Mouse (Mus musculus) hindbrain, embryonic 10.5 days (tissue): ENCODE data around the gene Gm21103. TPM values are rescaled to one million over a fixed set of nuclear protein-coding genes. Genes with fewer than 3 reads are reported as not detected.
"Not testable (repeated sequence)": the region's sequence is repeated elsewhere in the genome, so short reads cannot be mapped to it uniquely, and the experiment has no call there.

ENCODE experiments used
- DNase-seq: peaks from one replicate; pipeline ENCODE4 v3.0.0-alpha.2; 2017; ENCODE audit warnings: low spot score
- H3K27ac ChIP-seq: fragments of 300-500 bp; sonication (generic); 2 replicates; pipeline ENCODE4 v1.5.1; 2016; ENCODE audit warnings: mild to moderate bottlenecking, moderate library complexity
- H3K27me3 ChIP-seq: fragments of 300-500 bp; sonication (generic); 2 replicates; pipeline ENCODE4 v1.6.1; 2016; ENCODE audit warnings: mild to moderate bottlenecking; ENCODE audit not compliant: poor library complexity, insufficient read depth, severe bottlenecking
- H3K36me3 ChIP-seq: fragments of 300-500 bp; sonication (generic); 2 replicates; pipeline ENCODE4 v1.6.1; 2016; ENCODE audit warnings: mild to moderate bottlenecking, moderate library complexity
- H3K4me1 ChIP-seq: fragments of 300-500 bp; sonication (generic); replicated peaks from 2 replicates; pipeline ENCODE4 v1.6.1; 2016; ENCODE audit warnings: mild to moderate bottlenecking
- H3K4me3 ChIP-seq: fragments of 300-500 bp; sonication (generic); 2 replicates; pipeline ENCODE4 v1.5.1; 2016; ENCODE audit warnings: mild to moderate bottlenecking, moderate library complexity
- H3K9me3 ChIP-seq: fragments of 300-500 bp; sonication (generic); 2 replicates; pipeline ENCODE4 v1.6.1; 2016; ENCODE audit warnings: mild to moderate bottlenecking, moderate library complexity
- WGBS: fragments of 180-500 bp; shearing (Covaris S2); methylation state at CpG from one replicate; pipeline ENCODE4 v1.1.7; 2016; 5-methylcytosine and 5-hydroxymethylcytosine counted together
- polyA plus RNA-seq: library from polyadenylated mRNA; unstranded; fragments of >200 nt; fragmentation: Nextera tagmentation; extraction: Ambion mirVana; gene quantifications from 2 replicates; pipeline ENCODE4 v1.2.1, GENCODE M21; 2016

The Gm21103 gene
- polyA plus RNA-seq: not detected in 2 replicates

DNA sequence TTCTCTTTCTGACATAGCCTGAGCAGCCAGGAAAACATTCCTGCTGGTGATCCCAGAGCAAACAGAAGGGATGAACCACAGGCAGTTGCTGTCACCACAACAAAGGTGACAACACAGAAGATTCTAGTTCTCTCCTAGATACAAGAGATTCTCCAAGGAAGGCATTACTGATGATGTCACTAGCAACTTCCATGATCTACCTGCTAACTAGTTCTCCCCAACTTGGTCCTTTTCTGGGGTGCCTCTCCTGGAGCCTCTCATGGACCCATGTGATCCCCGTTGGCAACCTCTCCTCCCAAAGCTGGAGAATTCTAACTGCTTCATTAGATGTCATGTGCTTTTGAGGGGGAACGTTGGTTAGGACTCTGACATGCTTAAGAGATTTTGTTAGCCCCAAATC lies at the start of gene Gm21103:
TSS of gene Gm21103 (minus strand) at position 101 of the 400 bp plus-strand sequence.
- H3K4me3 ChIP-seq, H3K27me3 ChIP-seq, H3K4me1 ChIP-seq, H3K36me3 ChIP-seq, H3K9me3 ChIP-seq, DNase-seq, H3K27ac ChIP-seq: not testable (repeated sequence)
- WGBS: 92% methylated on average over 2 of the region's 2 CpGs

- H3K27ac ChIP-seq, H3K4me3 ChIP-seq, H3K4me1 ChIP-seq, H3K9me3 ChIP-seq, H3K27me3 ChIP-seq, H3K36me3 ChIP-seq, DNase-seq: not testable (repeated sequence)
- WGBS: no CpG with 5 or more reads among the region's 10 CpGs
These were observed 38.9 kb upstream of the Gm21103 start, which contains the start of gene Gm3618 for GRCm38 (mm10) chr14:6343578-6343977. Gene Gm3618, minus strand, starts transcription at chr14:6343678.

DNA sequence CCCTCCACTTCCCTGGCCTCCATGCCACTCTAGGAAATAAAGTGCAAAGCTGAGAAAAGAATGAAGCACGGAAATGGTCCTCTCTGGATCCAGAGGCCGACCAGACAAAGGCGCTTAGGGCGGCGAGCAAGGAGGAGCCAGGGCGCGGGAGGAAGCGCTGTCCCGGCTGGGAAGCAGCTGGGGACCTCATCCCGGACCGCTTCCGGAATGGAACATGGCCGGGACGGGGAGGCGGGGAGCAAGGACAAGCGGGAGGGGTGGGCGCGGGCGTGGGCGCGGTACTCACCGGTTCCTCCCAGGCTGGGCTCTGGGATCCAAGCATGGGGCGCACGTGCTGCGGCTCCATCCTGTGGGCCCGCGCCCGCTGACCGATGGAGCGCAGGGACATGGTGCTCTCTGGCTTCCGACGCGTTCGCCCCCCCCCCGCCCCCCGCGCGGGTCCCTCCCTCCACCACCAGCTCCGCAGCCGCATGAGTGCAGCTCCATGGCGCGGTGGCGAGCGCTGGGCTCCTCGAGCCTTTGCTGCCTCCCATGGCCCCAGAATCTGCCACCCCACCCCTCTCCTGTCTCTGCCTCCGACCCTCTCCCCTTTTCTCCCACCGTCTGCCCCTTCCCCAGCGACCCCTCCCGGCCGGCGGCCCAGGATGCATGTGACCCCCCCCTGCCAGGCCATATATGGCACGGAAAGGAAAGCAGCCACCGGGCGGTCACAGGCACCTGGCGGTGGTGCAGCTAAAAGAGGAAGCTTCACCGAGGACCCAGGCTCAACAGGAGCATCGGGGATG lies 17.5 kb downstream of the Gm21103 start, which contains the start of gene Gm3411:
TSS of gene Gm3411 (minus strand) at position 320 of the 785 bp plus-strand sequence.
- not testable (repeated sequence) for H3K27me3 ChIP-seq, H3K9me3 ChIP-seq, H3K36me3 ChIP-seq, H3K4me1 ChIP-seq
- peak within 1 kb of the TSS; percentile 84 for H3K27ac ChIP-seq
- H3K4me3 ChIP-seq: peak within 1 kb of the TSS; percentile 58
- peak; percentile 56 for DNase-seq
- 1% methylated on average over 53 of the region's 57 CpGs for WGBS

Other genes with a start within 250 kb of the Gm21103 start
- not detected in 2 replicates for gene Gm6337, start 246.6 kb downstream of the Gm21103 start, polyA plus RNA-seq
- gene Gm8206, start 210.9 kb downstream of the Gm21103 start, polyA plus RNA-seq: 0.38 and 0.96 TPM in 2 replicates
- 1.6 and 2.2 TPM in 2 replicates for gene Gm3468, start 196.2 kb downstream of the Gm21103 start, polyA plus RNA-seq
- not detected in 2 replicates for gene Gm3476, start 179.0 kb downstream of the Gm21103 start, polyA plus RNA-seq
- gene Gm21560, start 85.6 kb downstream of the Gm21103 start, polyA plus RNA-seq: not detected in 2 replicates
- 1.2 and 2.0 TPM in 2 replicates for gene Gm3411, start 17.6 kb downstream of the Gm21103 start, polyA plus RNA-seq
- not detected in 2 replicates for gene Gm3618, start 38.8 kb upstream of the Gm21103 start, polyA plus RNA-seq
- not detected in 2 replicates for gene Gm16440, start 85.5 kb upstream of the Gm21103 start, polyA plus RNA-seq
- gene Gm3591, start 107.6 kb upstream of the Gm21103 start, polyA plus RNA-seq: 0.68 and 0.83 TPM in 2 replicates
- not detected in 2 replicates for gene Gm3594, start 139.8 kb upstream of the Gm21103 start, polyA plus RNA-seq
- not detected in 2 replicates for gene Gm8356, start 232.4 kb upstream of the Gm21103 start, polyA plus RNA-seq